Mouse (Mus musculus): ENCODE results near the gene 1700080O16Rik.

1700080O16Rik gene

GRCm38 (mm10) chrX:51972672-51973071 lies at the start of gene 1700080O16Rik:
Gene 1700080O16Rik, minus strand, starts transcription at chrX:51972772.
- DNase-seq = no peak

DNA sequence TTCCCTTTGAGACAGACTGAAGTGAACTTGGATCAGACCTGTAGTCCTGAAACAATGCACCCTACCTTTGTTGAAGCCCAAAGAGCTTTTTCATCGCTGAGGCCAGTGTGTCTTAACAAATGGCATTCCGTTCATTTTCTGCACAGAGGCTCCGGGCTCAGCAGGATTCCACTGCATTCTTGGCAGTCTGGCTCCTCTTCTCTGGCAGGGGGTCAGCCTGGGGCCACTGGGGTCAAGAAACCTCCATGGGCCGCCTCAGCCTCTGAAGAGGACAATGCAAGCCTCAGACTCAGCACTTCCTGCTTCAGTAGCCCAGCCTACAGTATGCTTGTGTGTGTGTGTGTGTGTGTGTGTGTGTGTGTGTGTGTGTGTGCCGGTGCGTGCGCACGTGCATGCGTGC lies 45.1 kb upstream of the 1700080O16Rik start:
- peak; percentile 20 to 47 for DNase-seq

GRCm38 (mm10) chrX:52000072-52000471 lies 27.5 kb upstream of the 1700080O16Rik start:
- DNase-seq = no peak

DNA sequence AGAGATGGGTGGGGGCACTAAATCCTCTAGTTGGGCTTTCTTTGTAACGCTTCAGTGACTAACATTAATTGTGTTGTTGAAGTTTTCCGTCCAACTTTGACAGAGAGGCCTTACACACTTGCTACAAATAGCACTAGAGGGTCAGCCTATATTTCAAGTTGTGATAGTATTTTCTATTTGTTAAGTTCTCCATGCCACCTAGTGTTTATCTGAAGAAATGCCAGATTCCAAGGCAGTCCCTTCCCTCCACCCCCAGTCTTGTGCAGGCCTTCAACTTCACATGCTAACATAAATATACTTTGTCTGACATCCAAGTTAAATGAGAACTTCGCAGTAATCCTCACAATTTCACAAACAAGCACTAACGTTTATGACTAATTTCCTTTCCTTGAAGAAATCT lies 26.9 kb upstream of the 1700080O16Rik start:
- DNase-seq = no peak

- DNase-seq = no peak
Observed at GRCm38 (mm10) chrX:51976361-51976760, 3.8 kb upstream of the 1700080O16Rik start.

GRCm38 (mm10) chrX:51974618-51975017 lies 2.0 kb upstream of the 1700080O16Rik start:
- no peak for DNase-seq

DNA sequence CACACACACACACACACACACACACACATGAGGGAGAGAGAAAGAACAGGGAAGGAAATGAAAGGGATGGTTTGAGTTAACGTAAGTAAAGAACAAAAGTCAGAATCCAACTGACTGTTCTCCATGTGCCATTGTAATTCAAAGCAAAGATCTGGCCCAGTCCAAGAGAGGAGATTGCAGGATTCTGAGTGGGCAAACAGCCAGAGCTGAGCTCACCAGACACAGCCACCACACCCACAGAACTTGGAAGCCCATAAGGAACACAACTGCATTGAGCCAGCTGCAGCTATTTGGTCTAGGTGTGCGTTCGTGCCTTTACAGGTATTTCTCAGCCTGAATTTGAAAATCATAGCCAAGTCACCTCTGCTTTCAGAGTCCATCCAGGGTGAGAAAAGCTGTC lies 24.5 kb downstream of the 1700080O16Rik start:
- DNase-seq = peak; percentile 18 to 33

GRCm38 (mm10) chrX:51938076-51938475 lies 34.5 kb downstream of the 1700080O16Rik start:
- DNase-seq = no peak

GRCm38 (mm10) chrX:51919091-51919490 lies 53.5 kb downstream of the 1700080O16Rik start:
- no peak for DNase-seq
